Mouse (Mus musculus) ovary, postnatal 10 days (tissue): ENCODE measurements around the gene Lyrm4.
"Not testable (repeated sequence)": the region's sequence is repeated elsewhere in the genome, so short reads cannot be mapped to it uniquely, and the experiment has no call there.

ENCODE experiments used
- DNase-seq: peaks from one replicate; pipeline ENCODE4 v3.0.0; 2022; ENCODE audit warnings: low spot score

Lyrm4 gene

GRCm38 (mm10) chr13:35995231-35995630 is 122.1 kb downstream of the Lyrm4 start:
- no peak for DNase-seq

GRCm38 (mm10) chr13:35994067-35994466 is 123.3 kb downstream of the Lyrm4 start:
- no peak for DNase-seq

GRCm38 (mm10) chr13:35991185-35991584 is 126.1 kb downstream of the Lyrm4 start:
- not testable (repeated sequence) for DNase-seq

- DNase-seq = no peak
Observed at GRCm38 (mm10) chr13:35989329-35989728, 128.0 kb downstream of the Lyrm4 start.

- DNase-seq = no peak
Observed at GRCm38 (mm10) chr13:35982985-35983384, 134.3 kb downstream of the Lyrm4 start.

- DNase-seq = no peak
Observed at GRCm38 (mm10) chr13:35980471-35980870, 136.9 kb downstream of the Lyrm4 start.

- no peak for DNase-seq
Observed at GRCm38 (mm10) chr13:35976912-35977311, 140.4 kb downstream of the Lyrm4 start.

GRCm38 (mm10) chr13:35969829-35970228 is 147.5 kb downstream of the Lyrm4 start:
- no peak for DNase-seq

GRCm38 (mm10) chr13:35969431-35969721 is 147.9 kb downstream of the Lyrm4 start:
- DNase-seq = no peak

- peak; percentile 9 for DNase-seq
Observed at GRCm38 (mm10) chr13:35968719-35969430, 148.5 kb downstream of the Lyrm4 start.

GRCm38 (mm10) chr13:35968131-35968718 is 149.1 kb downstream of the Lyrm4 start:
- peak; percentile 7 for DNase-seq

GRCm38 (mm10) chr13:35967690-35968089 is 149.6 kb downstream of the Lyrm4 start:
- no peak for DNase-seq

- no peak for DNase-seq
Observed at GRCm38 (mm10) chr13:35963583-35963982, 153.7 kb downstream of the Lyrm4 start.

- no peak for DNase-seq
Observed at GRCm38 (mm10) chr13:35959391-35960067, 157.8 kb downstream of the Lyrm4 start.

- no peak for DNase-seq
Observed at GRCm38 (mm10) chr13:35958539-35958938, 158.8 kb downstream of the Lyrm4 start, which contains the start of gene Ppp1r3g. Gene Ppp1r3g (plus strand): TSS chr13:35958839.

GRCm38 (mm10) chr13:35949814-35950455 is 167.4 kb downstream of the Lyrm4 start:
- no peak for DNase-seq

- peak; percentile 45 for DNase-seq
Observed at GRCm38 (mm10) chr13:35947354-35948000, 169.8 kb downstream of the Lyrm4 start.

GRCm38 (mm10) chr13:35946659-35947353 is 170.5 kb downstream of the Lyrm4 start:
- DNase-seq = no peak

GRCm38 (mm10) chr13:35940934-35941333 is 176.4 kb downstream of the Lyrm4 start:
- DNase-seq = no peak

- DNase-seq = no peak
Observed at GRCm38 (mm10) chr13:35939871-35940665, 177.3 kb downstream of the Lyrm4 start.

GRCm38 (mm10) chr13:35937991-35938390 is 179.3 kb downstream of the Lyrm4 start:
- no peak for DNase-seq
